Mouse (Mus musculus): ENCODE data around the gene Nrp2. TPM values are rescaled to one million over a fixed set of nuclear protein-coding genes. Genes with fewer than 3 reads are reported as not detected.

Nrp2 gene
- polyA plus RNA-seq, 1 experiment from 2014 or later = 7.1 TPM

DNA sequence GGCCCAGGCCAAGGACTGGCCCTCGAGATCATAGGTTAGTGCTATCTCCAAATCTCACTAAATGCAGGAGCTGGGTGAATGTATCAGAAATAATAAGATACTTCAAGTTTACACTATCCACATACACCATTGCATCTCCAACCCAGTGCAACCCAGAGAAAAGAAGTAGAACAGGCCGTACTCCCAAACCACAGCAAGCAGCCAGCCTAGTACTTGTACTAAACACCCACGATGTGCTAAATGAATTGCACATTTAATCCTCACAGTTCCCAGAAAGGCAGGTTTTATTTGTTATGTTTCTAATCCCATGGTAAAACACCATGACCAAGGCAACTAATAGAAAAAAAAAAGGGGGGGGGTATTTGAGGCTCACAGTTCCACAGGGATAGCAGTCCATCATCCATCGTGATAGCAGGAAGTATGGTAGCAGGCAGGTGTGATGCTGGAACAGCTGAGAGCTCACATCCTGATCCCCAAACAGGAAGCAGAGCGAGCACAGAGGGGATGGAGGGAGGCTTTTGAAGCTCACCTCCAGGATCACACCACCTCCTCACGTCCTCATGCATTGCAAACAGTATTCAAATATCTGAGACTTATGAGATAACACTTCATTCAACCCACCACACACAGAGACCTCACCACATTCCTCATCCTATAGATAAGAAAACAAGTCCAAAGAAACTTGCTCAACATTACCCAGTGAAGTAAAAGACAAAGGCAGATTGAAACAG lies 128.8 kb downstream of the Nrp2 start:
- WGBS = 80% methylated on average over 6 of the region's 6 CpGs
- H3K27me3 ChIP-seq (ENCODE audit: control insufficient read depth, insufficient read depth, low read length) = no peaks in the 10 kb centered on the region
- ATAC-seq (ENCODE audit: low FRiP score, low TSS enrichment) = no peak

DNA sequence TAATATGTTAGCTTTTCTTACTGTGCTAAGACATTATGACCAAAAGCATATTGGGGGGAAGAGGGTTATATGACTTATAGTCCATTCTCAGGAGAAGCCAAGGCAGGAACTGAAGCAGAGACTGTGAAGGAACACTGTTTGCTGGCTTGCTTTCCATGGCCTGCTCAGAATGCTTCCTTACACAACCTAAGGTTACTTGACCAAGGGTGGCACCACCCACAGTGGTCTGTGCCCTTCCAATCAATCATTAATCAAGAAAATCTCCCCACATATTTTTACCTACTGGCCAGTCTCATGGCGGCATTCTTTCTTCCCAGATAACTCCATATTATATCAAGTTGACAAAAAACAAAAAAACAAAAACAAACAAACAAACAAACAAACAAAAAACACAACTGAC lies 130.3 kb downstream of the Nrp2 start:
- Histone ChIP-seq H3K36me3 (ENCODE audit: control insufficient read depth, insufficient read depth, low read length) (no peaks in the 10 kb centered on the region), H3K4me1 (ENCODE audit: control insufficient read depth, insufficient read depth, low read length) (no peaks in the 10 kb centered on the region), H3K27me3 (ENCODE audit: control insufficient read depth, insufficient read depth, low read length) (no peaks in the 10 kb centered on the region), H3K4me2 (replicated peaks; ENCODE audit: low read depth, low read length) (no peak overlapping the region), H3K4me3 (ENCODE audit: low read length) (no peak overlapping the region), H3K9me3 (ENCODE audit: control insufficient read depth, low read length) (no peaks in the 10 kb centered on the region), H3K9ac (ENCODE audit: low read depth, low read length) (no peak overlapping the region), H3K27ac (ENCODE audit: low read depth, low read length) (no peak overlapping the region)
- no peak for ATAC-seq (ENCODE audit: low FRiP score, low TSS enrichment)
- 89% methylated on average over 1 of the region's 1 CpGs for WGBS

More for the DNA sequence above, 128.8 kb downstream of the Nrp2 start:
- Histone ChIP-seq H3K36me3 (ENCODE audit: control insufficient read depth, insufficient read depth, low read length) (no peaks in the 10 kb centered on the region), H3K4me2 (replicated peaks; ENCODE audit: low read depth, low read length) (no peak overlapping the region), H3K9ac (ENCODE audit: low read depth, low read length) (no peak overlapping the region), H3K4me1 (ENCODE audit: control insufficient read depth, insufficient read depth, low read length) (no peaks in the 10 kb centered on the region), H3K9me3 (ENCODE audit: control insufficient read depth, low read length) (no peaks in the 10 kb centered on the region), H3K27ac (ENCODE audit: low read depth, low read length) (no peak overlapping the region), H3K4me3 (ENCODE audit: low read length) (no peak overlapping the region)

DNA sequence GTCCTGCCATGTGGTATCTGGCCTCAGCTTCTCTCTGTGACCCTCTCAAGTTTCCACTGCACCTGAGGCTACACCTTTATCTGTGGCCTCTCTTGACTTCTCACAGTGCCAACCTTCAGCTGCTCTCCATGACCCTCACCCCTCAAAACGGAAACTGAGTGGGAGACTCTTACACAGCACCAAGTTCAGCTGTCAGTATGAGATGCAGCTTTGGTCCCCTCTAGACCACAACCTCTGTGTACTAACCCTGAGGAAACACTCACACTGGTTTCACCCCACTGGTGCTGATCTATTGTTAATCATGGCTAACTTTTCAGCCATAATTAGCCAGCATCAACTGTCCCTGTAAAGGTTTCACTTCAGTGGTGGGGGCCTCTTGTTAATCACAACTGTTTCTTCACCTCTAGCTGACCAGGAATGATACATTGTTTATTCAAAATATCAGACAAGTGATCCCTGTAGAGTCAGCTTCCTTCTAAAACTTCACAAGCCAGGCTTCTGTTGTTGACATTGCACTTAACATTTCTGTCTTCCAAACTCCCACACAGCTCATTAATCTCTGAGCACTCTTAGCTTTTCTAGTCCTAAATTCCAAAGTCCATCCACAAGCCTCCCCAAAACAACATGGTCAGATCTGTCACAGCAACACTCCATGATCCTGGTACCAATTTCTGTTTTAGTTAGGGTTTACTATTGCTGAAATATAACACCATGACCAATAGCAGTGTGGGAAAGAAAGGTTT lies 131.5 kb downstream of the Nrp2 start:
- ATAC-seq (ENCODE audit: low FRiP score, low TSS enrichment) = peak; percentile 67; the same call in 1 of the 2 replicates
- H3K4me3 ChIP-seq (ENCODE audit: low read length) = no peak overlapping the region
- no peak overlapping the region for H3K4me2 ChIP-seq (replicated peaks; ENCODE audit: low read depth, low read length)
- H3K4me1 ChIP-seq (ENCODE audit: control insufficient read depth, insufficient read depth, low read length) = no peaks in the 10 kb centered on the region
- no peaks in the 10 kb centered on the region for H3K27me3 ChIP-seq (ENCODE audit: control insufficient read depth, insufficient read depth, low read length)
- no peaks in the 10 kb centered on the region for H3K36me3 ChIP-seq (ENCODE audit: control insufficient read depth, insufficient read depth, low read length)
- no peak overlapping the region for H3K9ac ChIP-seq (ENCODE audit: low read depth, low read length)
- no peak overlapping the region for H3K27ac ChIP-seq (ENCODE audit: low read depth, low read length)
- WGBS = 22% methylated on average over 1 of the region's 1 CpGs
- no peaks in the 10 kb centered on the region for H3K9me3 ChIP-seq (ENCODE audit: control insufficient read depth, low read length)

DNA sequence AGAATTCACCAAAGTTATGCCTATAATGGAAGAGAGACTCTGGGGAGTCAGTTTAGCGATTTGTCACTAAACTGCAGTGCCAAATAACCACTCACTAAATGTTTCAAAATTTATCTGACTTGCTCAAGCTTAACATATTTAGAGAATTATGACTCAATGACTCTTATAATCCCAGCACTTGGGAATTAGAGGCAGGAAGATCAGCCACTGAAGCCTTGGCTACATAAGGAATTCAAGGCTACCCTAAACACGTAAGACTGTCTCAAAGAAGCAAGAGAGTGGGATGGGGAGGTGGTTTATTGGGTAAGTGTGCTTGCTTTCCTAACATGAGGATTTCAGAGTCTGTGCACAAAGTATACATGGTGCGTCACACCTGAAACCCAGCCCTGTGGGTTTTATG lies 135.0 kb downstream of the Nrp2 start:
- Histone ChIP-seq H3K9me3 (ENCODE audit: control insufficient read depth, low read length) (no peaks in the 10 kb centered on the region), H3K27ac (ENCODE audit: low read depth, low read length) (no peak overlapping the region), H3K36me3 (ENCODE audit: control insufficient read depth, insufficient read depth, low read length) (no peaks in the 10 kb centered on the region), H3K4me2 (replicated peaks; ENCODE audit: low read depth, low read length) (no peak overlapping the region), H3K4me1 (ENCODE audit: control insufficient read depth, insufficient read depth, low read length) (no peaks in the 10 kb centered on the region), H3K27me3 (ENCODE audit: control insufficient read depth, insufficient read depth, low read length) (no peaks in the 10 kb centered on the region), H3K4me3 (ENCODE audit: low read length) (no peak overlapping the region), H3K9ac (ENCODE audit: low read depth, low read length) (no peak overlapping the region)
- WGBS = 88% methylated on average over 3 of the region's 3 CpGs
- ATAC-seq (ENCODE audit: low FRiP score, low TSS enrichment) = no peak

DNA sequence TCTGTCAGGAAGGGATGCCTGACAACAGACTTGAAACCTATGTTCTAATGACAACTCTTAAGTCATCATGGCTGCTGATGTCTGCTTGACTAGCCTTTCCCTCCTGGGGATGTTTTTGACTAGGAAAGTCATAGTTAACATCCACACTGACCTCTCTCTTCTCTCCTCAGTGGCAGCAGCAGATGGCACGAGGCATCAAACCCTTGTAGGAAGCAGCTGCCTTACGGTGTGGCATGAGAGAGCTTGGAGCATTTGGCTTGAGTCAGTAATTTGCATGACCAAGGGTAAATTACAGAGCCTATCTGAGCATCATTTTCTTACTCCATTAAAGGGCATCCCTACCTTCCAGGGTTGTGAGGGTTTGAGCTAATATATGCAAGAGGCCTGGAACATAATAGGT lies 135.5 kb downstream of the Nrp2 start:
- H3K4me3 ChIP-seq (ENCODE audit: low read length) = no peak overlapping the region
- H3K27ac ChIP-seq (ENCODE audit: low read depth, low read length) = no peak overlapping the region
- ATAC-seq (ENCODE audit: low FRiP score, low TSS enrichment) = no peak
- no peaks in the 10 kb centered on the region for H3K4me1 ChIP-seq (ENCODE audit: control insufficient read depth, insufficient read depth, low read length)
- H3K9ac ChIP-seq (ENCODE audit: low read depth, low read length) = no peak overlapping the region
- 72% methylated on average over 2 of the region's 2 CpGs for WGBS
- H3K36me3 ChIP-seq (ENCODE audit: control insufficient read depth, insufficient read depth, low read length) = no peaks in the 10 kb centered on the region
- H3K9me3 ChIP-seq (ENCODE audit: control insufficient read depth, low read length) = no peaks in the 10 kb centered on the region
- no peak overlapping the region for H3K4me2 ChIP-seq (replicated peaks; ENCODE audit: low read depth, low read length)
- H3K27me3 ChIP-seq (ENCODE audit: control insufficient read depth, insufficient read depth, low read length) = no peaks in the 10 kb centered on the region

DNA sequence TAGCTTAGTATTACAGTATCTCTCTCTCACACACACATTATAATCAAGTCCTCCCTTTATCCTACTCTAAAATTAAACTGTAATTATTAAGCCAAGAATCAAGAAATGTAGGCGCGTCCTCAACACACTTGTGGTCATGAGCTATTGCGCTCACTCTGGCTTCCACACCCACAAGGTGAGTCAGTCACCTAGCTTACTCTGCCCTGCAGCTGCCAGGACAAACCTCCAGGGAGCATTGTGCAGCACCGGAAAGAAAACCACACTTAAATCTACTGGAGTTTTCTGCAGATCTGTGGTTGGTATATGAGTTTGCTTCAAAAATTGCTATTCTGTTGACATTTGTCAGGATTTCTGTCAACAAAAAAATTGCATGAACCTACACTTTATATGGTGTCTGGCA lies 140.1 kb downstream of the Nrp2 start:
- no peaks in the 10 kb centered on the region for H3K9me3 ChIP-seq (ENCODE audit: control insufficient read depth, low read length)
- ATAC-seq (ENCODE audit: low FRiP score, low TSS enrichment) = no peak
- no peaks in the 10 kb centered on the region for H3K4me1 ChIP-seq (ENCODE audit: control insufficient read depth, insufficient read depth, low read length)
- H3K27ac ChIP-seq (ENCODE audit: low read depth, low read length) = no peak overlapping the region
- H3K27me3 ChIP-seq (ENCODE audit: control insufficient read depth, insufficient read depth, low read length) = no peaks in the 10 kb centered on the region
- WGBS = 93% methylated on average over 4 of the region's 4 CpGs
- no peak overlapping the region for H3K4me2 ChIP-seq (replicated peaks; ENCODE audit: low read depth, low read length)
- no peak overlapping the region for H3K4me3 ChIP-seq (ENCODE audit: low read length)
- H3K36me3 ChIP-seq (ENCODE audit: control insufficient read depth, insufficient read depth, low read length) = no peaks in the 10 kb centered on the region
- H3K9ac ChIP-seq (ENCODE audit: low read depth, low read length) = no peak overlapping the region

DNA sequence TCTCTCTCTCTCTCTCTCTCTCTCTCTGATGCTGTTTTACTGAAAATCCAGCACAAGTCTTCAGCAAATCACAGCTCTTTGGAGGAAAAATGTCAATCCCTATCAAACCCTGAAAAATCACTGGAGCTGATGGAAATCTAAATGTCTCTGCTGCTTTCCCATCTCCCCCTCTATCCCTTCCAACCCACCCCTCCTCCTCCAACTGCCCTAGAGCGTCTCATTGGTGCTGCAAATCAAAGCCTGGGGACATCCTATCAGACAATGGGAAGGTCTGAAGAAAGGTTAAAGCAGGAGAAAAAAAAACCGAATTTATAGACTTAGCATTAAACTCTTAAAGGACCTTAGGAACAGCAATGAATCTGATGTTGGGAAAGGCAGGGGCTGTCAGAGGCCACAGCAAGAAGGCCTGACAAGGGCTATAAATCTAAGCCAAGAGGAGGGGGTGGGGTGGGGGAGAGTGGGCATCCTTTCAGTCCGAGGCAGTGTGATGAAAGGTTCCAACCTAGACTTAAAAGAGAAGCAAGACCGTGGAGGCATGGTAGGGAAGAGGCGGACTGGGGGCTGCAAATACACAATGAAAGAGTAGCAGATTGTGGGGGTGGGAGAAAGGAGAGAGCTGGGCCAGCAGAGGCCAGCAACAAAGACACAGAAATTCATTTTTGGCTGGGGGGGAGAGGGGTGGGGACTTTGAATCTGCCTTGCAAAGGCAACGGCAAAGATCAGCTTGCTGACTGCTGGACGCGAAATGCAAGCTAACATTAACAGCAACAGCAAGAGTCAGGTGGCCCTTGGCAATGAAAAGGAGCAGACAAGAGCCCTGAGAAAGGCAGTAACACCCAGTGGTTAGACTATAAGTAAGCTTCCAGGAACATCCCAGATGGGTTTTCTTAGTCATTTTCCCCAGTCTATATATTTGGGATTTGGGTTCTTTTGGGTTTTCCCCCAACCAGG lies 148.2 kb downstream of the Nrp2 start:
- H3K27me3 ChIP-seq (ENCODE audit: control insufficient read depth, insufficient read depth, low read length) = no peaks in the 10 kb centered on the region
- no peak overlapping the region for H3K4me3 ChIP-seq (ENCODE audit: low read length)
- H3K9me3 ChIP-seq (ENCODE audit: control insufficient read depth, low read length) = no peaks in the 10 kb centered on the region
- peak overlapping the region; percentile 37; the same call in 1 of the 2 replicates for H3K27ac ChIP-seq (ENCODE audit: low read depth, low read length)
- peak; percentile 88 for ATAC-seq (ENCODE audit: low FRiP score, low TSS enrichment)
- H3K9ac ChIP-seq (ENCODE audit: low read depth, low read length) = peak overlapping the region; percentile 4; the same call in 1 of the 2 replicates
- WGBS = 17% methylated on average over 8 of the region's 8 CpGs
- H3K4me2 ChIP-seq (replicated peaks; ENCODE audit: low read depth, low read length) = no peak overlapping the region; the same call in 1 of the 2 replicates
- H3K36me3 ChIP-seq (ENCODE audit: control insufficient read depth, insufficient read depth, low read length) = no peaks in the 10 kb centered on the region
- peaks cover 19% of the 10 kb centered on the region for H3K4me1 ChIP-seq (ENCODE audit: control insufficient read depth, insufficient read depth, low read length)

DNA sequence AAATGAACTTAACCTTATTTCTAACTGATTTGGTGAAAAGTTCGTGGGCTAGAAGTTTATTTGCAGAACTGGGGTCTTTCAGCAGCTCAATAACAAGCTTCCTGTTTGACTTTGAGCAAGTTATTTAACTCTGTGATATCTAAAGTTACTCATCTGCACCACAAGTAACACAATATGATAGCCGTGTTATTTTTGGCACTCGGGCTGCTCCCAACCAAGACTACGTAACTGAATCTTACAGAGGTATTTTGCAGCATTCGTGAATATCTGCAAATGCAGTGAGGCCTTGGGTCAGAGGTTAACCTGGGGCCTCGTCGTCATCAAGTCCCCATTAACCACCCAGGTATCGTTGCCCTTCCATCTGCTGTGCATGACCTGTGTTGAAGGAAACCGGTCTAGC lies 150.3 kb downstream of the Nrp2 start:
- H3K4me1 ChIP-seq (ENCODE audit: control insufficient read depth, insufficient read depth, low read length) = peaks cover 19% of the 10 kb centered on the region

More for the DNA sequence above, 150.3 kb downstream of the Nrp2 start:
- Histone ChIP-seq H3K27ac (ENCODE audit: low read depth, low read length) (no peak overlapping the region), H3K4me2 (replicated peaks; ENCODE audit: low read depth, low read length) (no peak overlapping the region), H3K9me3 (ENCODE audit: control insufficient read depth, low read length) (no peaks in the 10 kb centered on the region), H3K27me3 (ENCODE audit: control insufficient read depth, insufficient read depth, low read length) (no peaks in the 10 kb centered on the region), H3K36me3 (ENCODE audit: control insufficient read depth, insufficient read depth, low read length) (no peaks in the 10 kb centered on the region), H3K9ac (ENCODE audit: low read depth, low read length) (no peak overlapping the region), H3K4me3 (ENCODE audit: low read length) (no peak overlapping the region)
- ATAC-seq (ENCODE audit: low FRiP score, low TSS enrichment) = no peak
- 20% methylated on average over 9 of the region's 9 CpGs for whole genome bisulfite sequencing
